Mouse (Mus musculus) spleen, adult 2 months (tissue): ENCODE data around the gene Ech1. TPM values are rescaled to one million over a fixed set of nuclear protein-coding genes. Genes with fewer than 3 reads are reported as not detected.

Experiments used
- DNase-seq, 2 experiments: peaks; one replicate each; pipeline versions ENCODE4 v3.0.0 to v3.0.0-alpha.2; 2012 to 2021; ENCODE audit warnings: low spot score in 2 of 2, low read depth in 1 of 2
- H3K27ac ChIP-seq: fragments of 200-500 bp; 2 replicates; pipeline ENCODE4 v1.5.1; 2012; ENCODE audit warnings: low read length, inconsistent platforms; ENCODE audit not compliant: insufficient read depth
- H3K27me3 ChIP-seq: fragments of 200-500 bp; 2 replicates; pipeline ENCODE4 v1.6.1; 2012; ENCODE audit warnings: mild to moderate bottlenecking, moderate library complexity, low read length, inconsistent platforms; ENCODE audit not compliant: control insufficient read depth, insufficient read depth
- H3K36me3 ChIP-seq: fragments of 200-500 bp; 2 replicates; pipeline ENCODE4 v1.6.1; 2012; ENCODE audit warnings: mild to moderate bottlenecking, low read length, inconsistent platforms; ENCODE audit not compliant: control insufficient read depth, insufficient read depth
- H3K4me1 ChIP-seq: fragments of 200-500 bp; 2 replicates; pipeline ENCODE4 v1.6.1; 2011; ENCODE audit warnings: inconsistent platforms; ENCODE audit not compliant: control insufficient read depth, insufficient read depth, insufficient read length
- H3K4me3 ChIP-seq: fragments of 200-500 bp; 2 replicates; pipeline ENCODE4 v1.5.1; 2011; ENCODE audit warnings: mild to moderate bottlenecking, inconsistent platforms; ENCODE audit not compliant: insufficient read depth, insufficient read length; ENCODE audit errors: extremely low read depth
- CTCF ChIP-seq: fragments of 200-500 bp; IDR thresholded peaks from 2 replicates; pipeline ENCODE4 v1.5.1; 2011; ENCODE audit warnings: mild to moderate bottlenecking, inconsistent platforms; ENCODE audit not compliant: insufficient read depth, insufficient read length, insufficient replicate concordance; ENCODE audit errors: extremely low read depth
- POLR2A ChIP-seq: fragments of 200-500 bp; IDR thresholded peaks from 2 replicates; pipeline ENCODE4 v1.6.1; 2011; ENCODE audit warnings: low read depth, low read length, inconsistent platforms
- WGBS: fragments of 180-500 bp; shearing (Covaris S2); methylation state at CpG from one replicate; pipeline ENCODE4 v1.1.7; 2018; 5-methylcytosine and 5-hydroxymethylcytosine counted together
- polyA plus RNA-seq: library from polyadenylated mRNA; depleted of rRNA; stranded (reverse); fragments of >200 nt; gene quantifications from 2 replicates; pipeline ENCODE4 v1.2.3, GENCODE M21; 2012; rRNA removed

The Ech1 gene
- 101 and 108 TPM in 2 replicates for polyA plus RNA-seq

DNA sequence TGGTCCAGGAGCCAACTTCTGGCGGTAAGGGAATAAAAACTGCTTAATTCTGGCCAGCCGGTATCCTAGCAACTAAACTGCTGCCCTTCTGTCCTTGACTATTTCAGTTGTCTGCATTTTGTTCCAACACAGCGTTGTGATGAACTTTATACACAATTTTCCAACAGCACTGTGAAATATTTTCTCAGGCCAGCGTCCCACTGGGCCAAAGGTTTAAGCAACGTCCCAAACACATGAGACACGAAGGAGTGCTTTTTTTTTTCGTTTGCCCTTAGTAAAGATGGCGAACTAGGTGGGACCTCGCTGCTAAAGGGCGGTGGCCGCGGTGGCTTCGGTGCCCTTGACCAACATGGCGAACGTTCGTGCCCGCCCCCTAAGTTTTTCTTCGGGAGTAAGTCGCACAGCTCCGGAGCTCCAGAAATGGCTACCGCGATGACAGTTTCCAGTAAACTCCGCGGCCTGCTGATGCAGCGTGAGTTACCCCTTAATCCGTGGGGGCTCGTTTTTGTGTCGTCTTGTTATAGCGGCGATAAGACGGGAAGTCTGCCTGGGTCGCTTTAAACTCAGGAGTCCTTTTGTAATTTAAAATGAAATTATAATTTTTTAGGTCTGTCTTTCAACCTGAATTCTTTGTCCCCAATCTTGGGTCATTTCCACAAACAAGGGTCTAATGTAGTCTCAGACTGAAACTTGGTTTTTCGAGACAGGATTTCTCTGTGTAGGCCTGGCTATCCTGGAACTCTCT lies at the start of gene Ech1:
Gene Ech1 (plus strand): TSS at position 277 of the 745 bp plus-strand sequence.
- peak; percentile 78 to 83 for DNase-seq
- 2% methylated on average over 33 of the region's 33 CpGs for WGBS
- Histone ChIP-seq H3K4me3 (peak within 1 kb of the TSS; percentile 87), H3K27ac (peak within 1 kb of the TSS; percentile 84), H3K27me3 (no peaks in the 10 kb centered on the region), H3K36me3 (peaks cover 26% of the 10 kb centered on the region), H3K4me1 (peaks cover 11% of the 10 kb centered on the region; the same call in 1 of the 2 replicates)
- TF ChIP-seq POLR2A = no peak; the same call in 1 of the 2 replicates
- no peak for TF ChIP-seq CTCF

- Histone ChIP-seq H3K27ac (no peak overlapping the region), H3K4me1 (peaks cover 17% of the 10 kb centered on the region; the same call in 1 of the 2 replicates), H3K4me3 (no peak overlapping the region), H3K36me3 (peaks cover 8% of the 10 kb centered on the region), H3K27me3 (no peaks in the 10 kb centered on the region)
- 90% methylated on average over 9 of the region's 9 CpGs for WGBS
- TF ChIP-seq POLR2A (no peak), CTCF (no peak)
- DNase-seq = no peak
Measured at GRCm38 (mm10) chr7:28778825-28779224, 46.2 kb upstream of the Ech1 start.

- TF ChIP-seq POLR2A (no peak), CTCF (peak; percentile 80)
- WGBS = 28% methylated on average over 6 of the region's 6 CpGs
- DNase-seq = peak; percentile 75 to 89
- H3K36me3 ChIP-seq = peaks cover 6% of the 10 kb centered on the region
- peaks cover 21% of the 10 kb centered on the region; the same call in 1 of the 2 replicates for H3K4me1 ChIP-seq
- H3K27ac ChIP-seq = peak overlapping the region; percentile 70
- H3K27me3 ChIP-seq = no peaks in the 10 kb centered on the region
- peak overlapping the region; percentile 27; the same call in 1 of the 2 replicates for H3K4me3 ChIP-seq
Measured at GRCm38 (mm10) chr7:28780067-28780658, 44.9 kb upstream of the Ech1 start.

GRCm38 (mm10) chr7:28780857-28781256 lies 44.2 kb upstream of the Ech1 start:
- peaks cover 27% of the 10 kb centered on the region; the same call in 1 of the 2 replicates for H3K4me1 ChIP-seq
- TF ChIP-seq CTCF (no peak), POLR2A (peak; percentile 9; the same call in 1 of the 2 replicates)
- peak overlapping the region; percentile 70 for H3K27ac ChIP-seq
- H3K27me3 ChIP-seq = no peaks in the 10 kb centered on the region
- peak in 1 of 2 experiments; percentile 53 for DNase-seq
- peak overlapping the region; percentile 39 for H3K4me3 ChIP-seq
- WGBS = 5% methylated on average over 7 of the region's 7 CpGs
- peaks cover 1% of the 10 kb centered on the region for H3K36me3 ChIP-seq

GRCm38 (mm10) chr7:28781261-28781663 lies 43.8 kb upstream of the Ech1 start:
- Histone ChIP-seq H3K27me3 (no peaks in the 10 kb centered on the region), H3K27ac (peak overlapping the region; percentile 70), H3K4me1 (peaks cover 27% of the 10 kb centered on the region; the same call in 1 of the 2 replicates), H3K36me3 (peaks cover 1% of the 10 kb centered on the region; the same call in 1 of the 2 replicates), H3K4me3 (peak overlapping the region; percentile 39; the same call in 1 of the 2 replicates)
- DNase-seq = peak; percentile 74 to 76
- no peak for TF ChIP-seq CTCF
- no peak for TF ChIP-seq POLR2A
- 27% methylated on average over 8 of the region's 8 CpGs for WGBS

DNA sequence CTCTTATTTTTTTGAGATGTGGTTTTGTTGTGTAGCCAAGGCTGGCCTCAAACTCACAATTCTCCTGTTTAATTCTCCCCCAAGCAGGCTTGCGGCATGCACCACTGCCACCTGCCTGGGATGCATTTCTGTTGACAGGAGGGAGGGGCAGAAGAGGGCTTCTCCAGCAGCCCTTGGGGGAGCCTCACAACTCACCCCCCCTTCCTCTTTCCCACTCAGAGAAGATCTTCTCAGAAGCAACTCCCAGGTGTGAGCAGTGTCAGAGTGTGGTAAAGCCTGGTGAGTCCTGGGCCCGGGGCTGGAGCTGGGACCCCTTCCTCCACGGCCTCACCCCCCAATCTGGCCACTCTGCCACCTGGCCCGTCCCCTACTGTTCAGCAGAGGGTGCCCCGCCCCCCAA lies 39.9 kb upstream of the Ech1 start:
- Histone ChIP-seq H3K4me3 (no peak overlapping the region), H3K27ac (no peak overlapping the region), H3K4me1 (peaks cover 50% of the 10 kb centered on the region), H3K27me3 (no peaks in the 10 kb centered on the region), H3K36me3 (no peaks in the 10 kb centered on the region)
- no peak for TF ChIP-seq POLR2A
- no peak for TF ChIP-seq CTCF
- 59% methylated on average over 5 of the region's 5 CpGs for WGBS
- no peak for DNase-seq
